Mouse (Mus musculus): ENCODE results near the gene Tnnt2.

- TF ChIP-seq POLR2A (IDR thresholded peaks at IDR 0.05; ENCODE audit: borderline replicate concordance, low read depth, low read length), result no peak
- no peak for TF ChIP-seq CTCF (IDR thresholded peaks at IDR 0.05; ENCODE audit: low read depth, low read length)
Measured at GRCm38 (mm10) chr1:135817595-135817994, 18.6 kb upstream of the Tnnt2 start.
